Mouse (Mus musculus): Measurements from ENCODE around the gene Plek.

- TF ChIP-seq CTCF (IDR thresholded peaks at IDR 0.05; ENCODE audit: low read depth, low read length) (no peak), POLR2A (IDR thresholded peaks at IDR 0.05; ENCODE audit: borderline replicate concordance, low read depth, low read length) (no peak)
Observed at GRCm38 (mm10) chr11:16992880-16993279, 59.3 kb downstream of the Plek start.
